Mouse (Mus musculus) C2C12 (cell line): ENCODE results near the gene Ndufv1.

Experiments
- CEBPB ChIP-seq: IDR thresholded peaks from one replicate; pipeline ENCODE4 v1.6.1; 2011; ENCODE audit warnings: low read depth, mild to moderate bottlenecking, control low read depth, moderate library complexity
- CTCF ChIP-seq: IDR thresholded peaks from one replicate; pipeline ENCODE4 v1.5.1; 2011; ENCODE audit not compliant: control insufficient read depth, insufficient read depth, insufficient read length
- FOSL1 ChIP-seq: IDR thresholded peaks from one replicate; pipeline ENCODE4 v1.8.0; 2011; ENCODE audit warnings: mild to moderate bottlenecking, low read length; ENCODE audit not compliant: poor library complexity, insufficient read depth, severe bottlenecking
- MAX ChIP-seq: IDR thresholded peaks from one replicate; pipeline ENCODE4 v1.6.1; 2011; ENCODE audit warnings: mild to moderate bottlenecking, control low read depth
- MYOD1 ChIP-seq: IDR thresholded peaks from one replicate; pipeline ENCODE4 v1.6.1; 2011; ENCODE audit warnings: low read depth; ENCODE audit not compliant: control insufficient read depth, insufficient read length
- USF1 ChIP-seq: IDR thresholded peaks from one replicate; pipeline ENCODE4 v1.6.1; 2011; ENCODE audit warnings: low read depth, mild to moderate bottlenecking, control low read depth, moderate library complexity

DNA sequence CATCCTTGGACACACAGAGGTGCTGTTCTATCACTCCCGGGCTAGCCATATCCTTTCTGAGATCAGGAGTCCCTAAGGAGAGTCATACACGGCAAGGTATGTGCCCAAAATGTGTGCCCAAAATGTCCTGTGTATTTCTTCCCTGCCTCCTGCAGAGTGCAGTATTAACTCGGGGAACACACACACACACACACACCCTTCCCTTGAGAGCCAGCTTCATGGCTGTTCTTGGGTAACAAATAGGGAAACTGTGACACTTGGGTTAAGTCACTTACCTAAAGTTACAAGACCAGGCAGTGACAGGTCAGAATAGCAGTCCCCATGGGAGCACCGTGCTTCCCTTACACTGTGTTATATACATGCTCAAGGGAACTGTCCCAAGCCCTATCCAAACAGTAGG lies 48.6 kb downstream of the Ndufv1 start:
- TF ChIP-seq CTCF: no peak
- no peak for TF ChIP-seq MYOD1
- no peak for TF ChIP-seq CEBPB
- no peak for TF ChIP-seq USF1
- no peak for TF ChIP-seq FOSL1
- no peak for TF ChIP-seq MAX
